ENCODE assay signal across 21 mouse cellular contexts in the genomic region with DNA sequence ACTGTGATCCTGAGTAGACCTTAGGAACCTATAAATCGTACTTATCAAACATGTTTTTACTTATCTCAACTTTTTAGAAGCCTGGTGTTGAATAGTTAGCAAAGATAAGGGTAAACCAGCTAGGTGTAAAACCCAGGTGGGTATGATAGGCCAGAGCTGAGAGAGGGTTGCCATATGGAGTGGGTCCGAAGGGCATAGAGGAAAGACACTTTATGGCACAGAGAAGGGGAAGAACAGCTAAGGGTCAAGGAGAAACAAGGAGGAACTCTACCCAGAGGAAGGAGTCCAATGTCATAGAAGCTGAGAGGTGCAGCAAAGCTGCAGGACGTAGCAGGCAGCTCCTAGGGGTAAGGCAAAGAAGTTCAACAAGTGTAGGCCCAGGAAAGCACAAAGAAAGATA.
DNase-seq lines count a peak whose midpoint lies in the region; ATAC-seq and TF ChIP-seq lines count a peak whose summit lies in the region.
"Had no signal": no experiment of that assay in that cellular context is flagged by ENCODE, and none has a peak within 500 bp of the region (broad histone marks: within the 10 kb centered on the region; RNA-seq: fewer than 3 reads in every experiment).

No protein-coding gene starts in this region.

- H3K4me2 ChIP-seq in midbrain, embryonic 11.5 days, result no peak overlapping the region
- H3K4me2 ChIP-seq in midbrain, embryonic 15.5 days, result no peak overlapping the region
- H3K4me2 ChIP-seq in intestine, embryonic 16.5 days (ENCODE audit: low read depth, low read length), result no peak overlapping the region
- H3K4me2 ChIP-seq in heart, embryonic 12.5 days, result no peak overlapping the region
- H3K4me2 ChIP-seq: embryonic facial prominence, embryonic 15.5 days; forebrain, embryonic 15.5 days; heart, embryonic 15.5 days; hindbrain, embryonic 13.5 days had no signal

- no peak for TF ChIP-seq CTCF in small intestine, adult 2 months (IDR thresholded peaks at IDR 0.05; ENCODE audit: extremely low read depth, insufficient read length, insufficient replicate concordance, low read depth, low read length)

- no peaks in the 10 kb centered on the region for H3K4me1 ChIP-seq in midbrain, embryonic 11.5 days (ENCODE audit: control insufficient read depth, insufficient read depth, low read length)
- no peaks in the 10 kb centered on the region; the same call in 1 of the 2 replicates for H3K4me1 ChIP-seq in midbrain, embryonic 15.5 days
- H3K4me1 ChIP-seq in intestine, embryonic 16.5 days (ENCODE audit: control insufficient read depth, insufficient read depth, low read length), result peaks cover 14% of the 10 kb centered on the region
- H3K4me1 ChIP-seq in small intestine, adult 2 months (ENCODE audit: control insufficient read depth, insufficient read depth, insufficient read length, low read length), result peaks cover 28% of the 10 kb centered on the region
- H3K4me1 ChIP-seq in heart, embryonic 12.5 days (replicated peaks), result peaks cover 5% of the 10 kb centered on the region; the same call in 1 of the 2 replicates
- H3K4me1 ChIP-seq: embryonic facial prominence, embryonic 15.5 days; forebrain, embryonic 15.5 days; heart, embryonic 15.5 days had no signal

- no peak for TF ChIP-seq POLR2A in small intestine, adult 2 months (IDR thresholded peaks at IDR 0.05; ENCODE audit: low read depth, low read length)

- H3K36me3 ChIP-seq in midbrain, embryonic 11.5 days (ENCODE audit: control insufficient read depth, insufficient read depth, low read length), result no peaks in the 10 kb centered on the region
- H3K36me3 ChIP-seq in midbrain, embryonic 15.5 days (replicated peaks), result 0 out of 2 replicates have a peak, but pooled peaks cover 4% of the 10 kb centered on the region
- no peaks in the 10 kb centered on the region for H3K36me3 ChIP-seq in intestine, embryonic 16.5 days (ENCODE audit: control insufficient read depth, insufficient read depth, low read length)
- peaks cover 8% of the 10 kb centered on the region for H3K36me3 ChIP-seq in small intestine, adult 2 months (ENCODE audit: control insufficient read depth, insufficient read depth, low read length)
- H3K36me3 ChIP-seq in heart, embryonic 12.5 days, result no peaks in the 10 kb centered on the region
- H3K36me3 ChIP-seq: embryonic facial prominence, embryonic 15.5 days; forebrain, embryonic 10.5 days; forebrain, embryonic 15.5 days; heart, embryonic 10.5 days; heart, embryonic 15.5 days had no signal

- no peak overlapping the region for H3K9ac ChIP-seq in midbrain, embryonic 11.5 days (ENCODE audit: low read length)
- no peak overlapping the region for H3K9ac ChIP-seq in midbrain, embryonic 15.5 days
- no peak overlapping the region for H3K9ac ChIP-seq in intestine, embryonic 16.5 days (ENCODE audit: low read depth, low read length)
- H3K9ac ChIP-seq in heart, embryonic 12.5 days, result no peak overlapping the region
- H3K9ac ChIP-seq: embryonic facial prominence, embryonic 15.5 days; forebrain, embryonic 15.5 days; heart, embryonic 15.5 days; hindbrain, embryonic 13.5 days had no signal

- DNase-seq in midbrain, embryonic 11.5 days (ENCODE audit: low spot score, missing footprints), result peak; percentile 66
- no peak for DNase-seq in ovary, postnatal 10 days (ENCODE audit: low spot score)
- DNase-seq: adrenal gland, postnatal 10 days; cerebellum, adult 11 months; cerebellum, adult 8-10 months; cerebellum, postnatal 14 days; embryo, embryonic 11 days; gastrocnemius, postnatal 10 days; heart, adult 18-20 months; heart, postnatal 14 days had no signal

- no peaks in the 10 kb centered on the region for H3K9me3 ChIP-seq in midbrain, embryonic 11.5 days (ENCODE audit: control insufficient read depth, low read length)
- no peaks in the 10 kb centered on the region for H3K9me3 ChIP-seq in midbrain, embryonic 15.5 days
- H3K9me3 ChIP-seq in intestine, embryonic 16.5 days (ENCODE audit: control insufficient read depth, low read length), result no peaks in the 10 kb centered on the region
- H3K9me3 ChIP-seq in heart, embryonic 12.5 days (replicated peaks), result no peaks in the 10 kb centered on the region
- H3K9me3 ChIP-seq: embryonic facial prominence, embryonic 15.5 days; forebrain, embryonic 10.5 days; forebrain, embryonic 15.5 days; heart, embryonic 10.5 days; heart, embryonic 15.5 days; hindbrain, embryonic 13.5 days had no signal

- H3K27me3 ChIP-seq in midbrain, embryonic 11.5 days (ENCODE audit: control insufficient read depth, insufficient read depth, low read length), result no peaks in the 10 kb centered on the region
- H3K27me3 ChIP-seq in midbrain, embryonic 15.5 days (replicated peaks), result no peaks in the 10 kb centered on the region
- H3K27me3 ChIP-seq in intestine, embryonic 16.5 days (replicated peaks; ENCODE audit: control insufficient read depth, insufficient read depth, low read length), result no peaks in the 10 kb centered on the region
- no peaks in the 10 kb centered on the region for H3K27me3 ChIP-seq in small intestine, adult 2 months (ENCODE audit: control insufficient read depth, insufficient read depth, low read length)
- no peaks in the 10 kb centered on the region for H3K27me3 ChIP-seq in heart, embryonic 12.5 days (replicated peaks)
- H3K27me3 ChIP-seq: embryonic facial prominence, embryonic 15.5 days; forebrain, embryonic 15.5 days; heart, embryonic 15.5 days; hindbrain, embryonic 13.5 days had no signal

- no peak for ATAC-seq in midbrain, embryonic 11.5 days (ENCODE audit: low FRiP score)
- ATAC-seq in midbrain, embryonic 15.5 days (replicated peaks), result no peak
- ATAC-seq in intestine, embryonic 16.5 days, result peak; percentile 97
- ATAC-seq in heart, embryonic 12.5 days (ENCODE audit: insufficient number of reproducible peaks, low FRiP score), result no peak
- ATAC-seq: forebrain, embryonic 15.5 days had no signal

- H3K4me3 ChIP-seq in midbrain, embryonic 11.5 days (ENCODE audit: low read depth, low read length), result no peak overlapping the region
- H3K4me3 ChIP-seq in midbrain, embryonic 15.5 days, result no peak overlapping the region
- no peak overlapping the region for H3K4me3 ChIP-seq in intestine, embryonic 16.5 days (ENCODE audit: low read length)
- no peak overlapping the region for H3K4me3 ChIP-seq in small intestine, adult 2 months (ENCODE audit: low read depth, low read length)
- no peak overlapping the region for H3K4me3 ChIP-seq in heart, embryonic 12.5 days
- H3K4me3 ChIP-seq: embryonic facial prominence, embryonic 15.5 days; erythroblast, embryonic 14.5 days; forebrain, embryonic 10.5 days; forebrain, embryonic 15.5 days; heart, embryonic 10.5 days; heart, embryonic 15.5 days; hindbrain, embryonic 13.5 days had no signal

- H3K27ac ChIP-seq in midbrain, embryonic 11.5 days (ENCODE audit: low read depth, low read length), result no peak overlapping the region
- no peak overlapping the region for H3K27ac ChIP-seq in midbrain, embryonic 15.5 days
- H3K27ac ChIP-seq in intestine, embryonic 16.5 days (ENCODE audit: low read length), result peak overlapping the region; percentile 91
- H3K27ac ChIP-seq in small intestine, adult 2 months (ENCODE audit: insufficient read depth, low read depth, low read length), result peak overlapping the region; percentile 92
- H3K27ac ChIP-seq in heart, embryonic 12.5 days (ENCODE audit: poor library complexity, severe bottlenecking), result no peak overlapping the region
- H3K27ac ChIP-seq: embryonic facial prominence, embryonic 15.5 days; forebrain, embryonic 10.5 days; forebrain, embryonic 15.5 days; heart, embryonic 10.5 days; heart, embryonic 15.5 days; hindbrain, embryonic 13.5 days had no signal

- WGBS in midbrain, embryonic 11.5 days, result 79% methylated on average over 3 of the region's 3 CpGs
- WGBS in midbrain, embryonic 15.5 days, result 80% methylated on average over 3 of the region's 3 CpGs
- 59% methylated on average over 3 of the region's 3 CpGs for WGBS in intestine, embryonic 16.5 days
- WGBS in small intestine, adult 2 months, result 23% methylated on average over 3 of the region's 3 CpGs
- WGBS in heart, embryonic 12.5 days, result 64% methylated on average over 3 of the region's 3 CpGs

Comparison
In these comparisons a context has a peak if more than half of its experiments do, and no peak if none do; other contexts are left out.
1. H3K27ac ChIP-seq: peak in intestine, embryonic 16.5 days (single experiment) and small intestine, adult 2 months (single experiment); none in midbrain, embryonic 11.5 days (single experiment), midbrain, embryonic 15.5 days (single experiment) and heart, embryonic 12.5 days (single experiment).